Mouse (Mus musculus) kidney, adult 2 months (tissue): Measurements from ENCODE around the gene Serpine1.

Experiments
- CTCF ChIP-seq: fragments of 200-500 bp; conservative IDR thresholded peaks from 2 replicates; pipeline ENCODE4 v1.5.1; 2011; ENCODE audit warnings: low read depth, mild to moderate bottlenecking, control low read depth, low read length, moderate library complexity, mixed read lengths; ENCODE audit not compliant: insufficient read depth, insufficient read length
- POLR2A ChIP-seq: fragments of 200-500 bp; IDR thresholded peaks from one replicate; pipeline ENCODE4 v1.6.1; 2011; ENCODE audit warnings: low read depth, low read length, control low read depth

- TF ChIP-seq CTCF (no peak), POLR2A (no peak)
Measured at GRCm38 (mm10) chr5:137065454-137065853, 6.6 kb downstream of the Serpine1 start.
